Mouse (Mus musculus) liver, embryonic 13.5 days (tissue): ENCODE results near the gene Etv4. TPM values are rescaled to one million over a fixed set of nuclear protein-coding genes. Genes with fewer than 3 reads are reported as not detected.

Source experiments
- ATAC-seq: fragments of 200-750 bp; cut with Nextera tagmentation; 2 replicates; pipeline ENCODE4 v1.8.0; 2017; ENCODE audit warnings: low read depth, mild to moderate bottlenecking, moderate number of reproducible peaks, moderate library complexity
- DNase-seq: peaks from one replicate; pipeline ENCODE4 v3.0.0; 2022
- H3K27ac ChIP-seq: fragments of 300-500 bp; sonication (generic); 2 replicates; pipeline ENCODE4 v1.5.1; 2015; ENCODE audit warnings: moderate library complexity, mild to moderate bottlenecking, inconsistent platforms
- H3K27me3 ChIP-seq: fragments of 300-500 bp; sonication (generic); 2 replicates; pipeline ENCODE4 v1.6.1; 2015; ENCODE audit warnings: mild to moderate bottlenecking, inconsistent platforms
- H3K36me3 ChIP-seq: fragments of 300-500 bp; sonication (generic); 2 replicates; pipeline ENCODE4 v1.6.1; 2015; ENCODE audit warnings: mild to moderate bottlenecking, inconsistent platforms
- H3K4me1 ChIP-seq: fragments of 300-500 bp; sonication (generic); replicated peaks from 2 replicates; pipeline ENCODE4 v1.6.1; 2015; ENCODE audit warnings: inconsistent platforms
- H3K4me2 ChIP-seq: fragments of 300-500 bp; sonication (generic); 2 replicates; pipeline ENCODE4 v1.6.1; 2015; ENCODE audit warnings: inconsistent platforms, mild to moderate bottlenecking, moderate library complexity
- H3K4me3 ChIP-seq: fragments of 300-500 bp; sonication (generic); replicated peaks from 2 replicates; pipeline ENCODE4 v1.5.1; 2015; ENCODE audit warnings: mild to moderate bottlenecking, inconsistent platforms
- H3K9ac ChIP-seq: fragments of 300-500 bp; sonication (generic); 2 replicates; pipeline ENCODE4 v1.6.1; 2015; ENCODE audit warnings: mild to moderate bottlenecking, inconsistent platforms
- H3K9me3 ChIP-seq: fragments of 300-500 bp; sonication (generic); replicated peaks from 2 replicates; pipeline ENCODE4 v1.6.1; 2016; ENCODE audit warnings: inconsistent platforms
- WGBS: fragments of 180-500 bp; shearing (Covaris S2); methylation state at CpG from one replicate; pipeline ENCODE4 v1.1.7; 2015; ENCODE audit not compliant: insufficient replicate concordance; 5-methylcytosine and 5-hydroxymethylcytosine counted together
- polyA plus RNA-seq: library from polyadenylated mRNA; unstranded; fragments of >200 nt; fragmentation: Nextera tagmentation; extraction: Ambion mirVana; gene quantifications from 2 replicates; pipeline ENCODE4 v1.2.1, GENCODE M21; 2015

Etv4 gene
- 0.40 and 0.50 TPM in 2 replicates for polyA plus RNA-seq

- H3K9ac ChIP-seq, result peak within 1 kb of the TSS; percentile 33
- H3K9me3 ChIP-seq, result no peaks in the 10 kb centered on the region
- under 1% methylated on average over 35 of the region's 35 CpGs for WGBS
- H3K4me1 ChIP-seq, result peaks cover 21% of the 10 kb centered on the region
- peak; percentile 65 for DNase-seq
- peak within 1 kb of the TSS; percentile 57 for H3K4me3 ChIP-seq
- H3K4me2 ChIP-seq, result peak within 1 kb of the TSS; percentile 77
- H3K27ac ChIP-seq, result no peak within 1 kb of the TSS
- ATAC-seq, result peak; percentile 80
- H3K27me3 ChIP-seq, result peaks cover 81% of the 10 kb centered on the region
- H3K36me3 ChIP-seq, result no peaks in the 10 kb centered on the region
Observed at GRCm38 (mm10) chr11:101785143-101785851, at the start of gene Etv4. TSS of gene Etv4 (minus strand) at chr11:101785371.

GRCm38 (mm10) chr11:101832001-101832400 is 46.8 kb upstream of the Etv4 start:
- DNase-seq (no peak), ATAC-seq (no peak)
- Histone ChIP-seq H3K9me3 (no peaks in the 10 kb centered on the region), H3K4me3 (no peak overlapping the region), H3K27me3 (peaks cover 4% of the 10 kb centered on the region; the same call in 1 of the 2 replicates), H3K4me1 (no peaks in the 10 kb centered on the region), H3K4me2 (no peak overlapping the region), H3K9ac (no peak overlapping the region), H3K27ac (no peak overlapping the region), H3K36me3 (no peaks in the 10 kb centered on the region)
- 52% methylated on average over 7 of the region's 7 CpGs for WGBS

DNA sequence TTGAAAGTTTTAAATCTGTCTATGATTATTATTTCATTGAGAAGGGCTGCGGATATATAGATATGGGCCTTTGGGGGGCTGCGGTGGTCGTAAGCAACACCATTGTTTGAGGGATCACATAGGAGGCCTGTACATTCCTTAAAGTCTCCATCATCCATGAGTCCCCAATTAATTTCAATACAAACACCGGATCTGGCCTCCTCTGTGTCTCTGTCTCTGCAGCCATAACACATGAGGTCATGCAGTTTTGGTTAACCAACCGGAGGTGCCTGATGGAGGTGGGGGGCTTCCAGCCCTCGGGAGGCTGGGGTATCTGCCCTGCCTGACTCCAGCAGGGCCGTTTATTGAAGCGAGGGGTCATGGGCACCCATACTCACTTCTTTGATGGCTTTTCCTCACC is 45.4 kb upstream of the Etv4 start:
- Histone ChIP-seq H3K9me3 (no peaks in the 10 kb centered on the region), H3K27ac (no peak overlapping the region), H3K4me3 (no peak overlapping the region), H3K4me2 (no peak overlapping the region), H3K27me3 (peaks cover 4% of the 10 kb centered on the region; the same call in 1 of the 2 replicates), H3K4me1 (no peaks in the 10 kb centered on the region), H3K9ac (no peak overlapping the region), H3K36me3 (no peaks in the 10 kb centered on the region)
- DNase-seq (no peak), ATAC-seq (no peak)
- 51% methylated on average over 8 of the region's 8 CpGs for WGBS

GRCm38 (mm10) chr11:101830112-101830511 is 44.9 kb upstream of the Etv4 start:
- ATAC-seq, result no peak
- Histone ChIP-seq H3K4me1 (no peaks in the 10 kb centered on the region), H3K27ac (no peak overlapping the region), H3K36me3 (no peaks in the 10 kb centered on the region), H3K9me3 (no peaks in the 10 kb centered on the region), H3K4me2 (no peak overlapping the region), H3K9ac (no peak overlapping the region), H3K4me3 (no peak overlapping the region), H3K27me3 (peaks cover 4% of the 10 kb centered on the region; the same call in 1 of the 2 replicates)
- WGBS, result 39% methylated on average over 10 of the region's 10 CpGs
- DNase-seq, result no peak

- no peaks in the 10 kb centered on the region for H3K4me1 ChIP-seq
- DNase-seq (no peak), ATAC-seq (no peak)
- no peaks in the 10 kb centered on the region for H3K9me3 ChIP-seq
- H3K36me3 ChIP-seq, result no peaks in the 10 kb centered on the region
- H3K4me3 ChIP-seq, result no peak overlapping the region
- peaks cover 4% of the 10 kb centered on the region; the same call in 1 of the 2 replicates for H3K27me3 ChIP-seq
- no peak overlapping the region for H3K9ac ChIP-seq
- H3K27ac ChIP-seq, result no peak overlapping the region
- 63% methylated on average over 4 of the region's 4 CpGs for WGBS
- no peak overlapping the region for H3K4me2 ChIP-seq
Observed at GRCm38 (mm10) chr11:101828718-101829117, 43.5 kb upstream of the Etv4 start.

DNA sequence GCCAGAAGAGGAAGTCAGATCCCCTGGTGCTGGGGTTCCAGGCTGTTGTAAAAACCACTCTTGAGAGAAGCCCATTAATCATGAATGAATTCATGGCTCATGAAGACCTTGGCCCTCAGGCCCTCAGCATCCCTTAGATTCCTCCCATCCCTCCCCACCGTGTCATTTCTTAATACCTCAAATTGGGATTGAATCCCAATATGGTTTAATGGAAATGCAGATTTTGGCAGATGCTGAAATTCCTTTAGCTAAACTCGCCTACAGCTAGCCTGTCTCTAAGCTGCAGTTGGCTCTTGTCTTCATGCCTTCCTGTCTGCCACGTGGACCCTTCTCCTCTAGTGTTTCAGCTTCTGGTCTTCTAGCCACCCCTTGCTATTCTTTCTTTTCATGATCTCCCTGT is 38.0 kb upstream of the Etv4 start:
- H3K27me3 ChIP-seq, result no peaks in the 10 kb centered on the region; the same call in 1 of the 2 replicates
- no peak overlapping the region for H3K4me2 ChIP-seq
- no peak overlapping the region for H3K27ac ChIP-seq
- no peaks in the 10 kb centered on the region for H3K36me3 ChIP-seq
- no peak for ATAC-seq
- H3K9ac ChIP-seq, result no peak overlapping the region
- H3K4me3 ChIP-seq, result no peak overlapping the region
- whole genome bisulfite sequencing, result 40% methylated on average over 3 of the region's 3 CpGs
- no peaks in the 10 kb centered on the region for H3K9me3 ChIP-seq
- no peaks in the 10 kb centered on the region for H3K4me1 ChIP-seq
- DNase-seq, result no peak

- ATAC-seq (no peak), DNase-seq (no peak)
- no peak overlapping the region for H3K4me3 ChIP-seq
Observed at GRCm38 (mm10) chr11:101820899-101821298, 35.7 kb upstream of the Etv4 start.

GRCm38 (mm10) chr11:101819853-101820252 is 34.7 kb upstream of the Etv4 start:
- Histone ChIP-seq H3K27me3 (peaks cover 19% of the 10 kb centered on the region), H3K36me3 (no peaks in the 10 kb centered on the region), H3K9ac (no peak overlapping the region), H3K4me2 (no peak overlapping the region), H3K4me3 (no peak overlapping the region), H3K9me3 (no peaks in the 10 kb centered on the region), H3K27ac (no peak overlapping the region), H3K4me1 (no peaks in the 10 kb centered on the region)
- ATAC-seq (no peak), DNase-seq (no peak)

More at GRCm38 (mm10) chr11:101820899-101821298, 35.7 kb upstream of the Etv4 start:
- no peak overlapping the region for H3K27ac ChIP-seq
- H3K36me3 ChIP-seq, result no peaks in the 10 kb centered on the region
- WGBS, result 28% methylated on average over 11 of the region's 11 CpGs
- H3K4me1 ChIP-seq, result no peaks in the 10 kb centered on the region
- no peak overlapping the region for H3K4me2 ChIP-seq
- peaks cover 9% of the 10 kb centered on the region for H3K27me3 ChIP-seq
- no peaks in the 10 kb centered on the region for H3K9me3 ChIP-seq
- no peak overlapping the region for H3K9ac ChIP-seq

GRCm38 (mm10) chr11:101815103-101816085 is 30.2 kb upstream of the Etv4 start:
- Histone ChIP-seq H3K9me3 (no peaks in the 10 kb centered on the region), H3K4me3 (no peak overlapping the region), H3K27me3 (peaks cover 33% of the 10 kb centered on the region), H3K36me3 (no peaks in the 10 kb centered on the region), H3K4me2 (no peak overlapping the region), H3K4me1 (no peaks in the 10 kb centered on the region), H3K27ac (no peak overlapping the region), H3K9ac (no peak overlapping the region)
- DNase-seq (no peak), ATAC-seq (no peak)
- 18% methylated on average over 22 of the region's 22 CpGs for WGBS

DNA sequence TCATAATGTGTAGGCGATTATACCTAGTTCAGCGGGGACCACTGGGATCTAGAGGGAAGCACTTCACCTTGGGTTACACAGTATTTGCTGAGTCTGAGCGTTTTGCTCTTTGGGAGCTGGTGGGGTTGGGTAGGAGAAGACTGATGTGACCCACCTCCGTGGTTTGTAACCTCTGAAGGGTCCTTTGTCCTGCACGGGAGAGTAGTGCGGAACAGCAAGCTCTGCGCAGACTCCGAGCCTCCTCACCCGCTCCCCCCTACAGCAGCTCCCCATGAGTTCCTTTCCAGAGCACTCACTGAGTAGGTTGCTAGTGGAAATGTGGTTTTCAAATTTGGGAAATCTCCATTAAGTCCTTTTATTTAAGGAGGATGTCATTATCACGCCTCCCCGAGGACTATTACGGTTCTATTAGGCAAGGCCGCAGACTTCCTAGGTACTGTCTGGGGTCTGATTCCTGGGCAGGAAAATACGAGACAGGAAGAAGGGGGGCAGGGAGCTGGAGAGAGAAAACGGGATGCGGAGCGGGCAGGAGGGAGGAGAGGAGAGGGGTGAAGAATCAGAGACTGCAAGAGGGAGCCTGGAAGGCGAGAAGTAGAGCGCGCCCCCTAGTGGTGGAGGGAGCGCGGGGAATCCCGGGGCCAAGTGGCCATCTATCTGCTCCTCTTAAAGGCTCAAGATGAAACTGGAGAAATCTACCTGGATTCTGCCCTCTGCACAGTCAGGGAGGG is 29.4 kb upstream of the Etv4 start:
- H3K9ac ChIP-seq, result no peak overlapping the region
- H3K4me3 ChIP-seq, result no peak overlapping the region
- H3K4me1 ChIP-seq, result no peaks in the 10 kb centered on the region
- no peak overlapping the region for H3K27ac ChIP-seq
- no peaks in the 10 kb centered on the region for H3K9me3 ChIP-seq
- WGBS, result 21% methylated on average over 23 of the region's 23 CpGs
- H3K4me2 ChIP-seq, result 0 out of 2 replicates have a peak overlapping the region, but pooled peaks have one; percentile 21
- H3K36me3 ChIP-seq, result no peaks in the 10 kb centered on the region
- ATAC-seq (no peak), DNase-seq (peak; percentile 56)
- peaks cover 35% of the 10 kb centered on the region for H3K27me3 ChIP-seq

DNA sequence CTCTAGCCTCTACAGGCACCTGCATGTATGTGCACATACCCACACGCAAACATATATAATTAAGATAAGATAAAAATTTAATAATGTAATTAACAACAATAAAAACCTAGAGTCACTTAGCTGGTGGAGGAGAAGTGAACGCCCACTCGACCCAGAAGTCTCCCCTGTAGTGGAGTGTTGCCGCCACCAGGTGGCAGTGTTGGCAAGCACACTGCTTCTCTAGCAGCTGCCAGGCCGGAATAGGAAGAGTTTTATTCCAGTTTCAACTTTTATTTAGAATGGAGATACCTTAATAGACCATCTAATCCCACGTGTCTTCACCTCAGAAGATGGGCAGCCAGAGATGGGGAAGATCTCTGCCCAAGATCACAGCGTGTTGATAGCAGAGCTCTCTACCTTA is 28.1 kb upstream of the Etv4 start:
- DNase-seq, result peak; percentile 49
- no peak overlapping the region for H3K4me3 ChIP-seq
- no peak for ATAC-seq
- under 1% methylated on average over 7 of the region's 7 CpGs for WGBS
- H3K4me2 ChIP-seq, result no peak overlapping the region
- H3K9me3 ChIP-seq, result no peaks in the 10 kb centered on the region
- H3K27me3 ChIP-seq, result peaks cover 37% of the 10 kb centered on the region
- H3K27ac ChIP-seq, result no peak overlapping the region
- no peaks in the 10 kb centered on the region for H3K36me3 ChIP-seq
- no peak overlapping the region for H3K9ac ChIP-seq
- H3K4me1 ChIP-seq, result no peaks in the 10 kb centered on the region
